In genomic region chr10:75118444-75118843, GRCm38 (mm10) we compare ENCODE assay signal across 21 mouse cellular contexts. TPM values are rescaled to one million over a fixed set of nuclear protein-coding genes. Genes with fewer than 3 reads are reported as not detected.
A peak's percentile ranks its signal among the peaks of the same experiment; 100 is the strongest.
DNase-seq lines count a peak whose midpoint lies in the region; ATAC-seq lines count a peak whose summit lies in the region.
"Had no signal": no experiment of that assay in that cellular context is flagged by ENCODE, and none has a peak within 500 bp of the region (broad histone marks: within the 10 kb centered on the region; RNA-seq: fewer than 3 reads in every experiment).

No protein-coding gene starts in this region.

- ATAC-seq in limb, embryonic 15.5 days (ENCODE audit: insufficient number of reproducible peaks, low FRiP score, low TSS enrichment, low read depth): no peak
- ATAC-seq in hindbrain, embryonic 11.5 days (ENCODE audit: low FRiP score): no peak
- ATAC-seq: forebrain, embryonic 13.5 days; liver, postnatal 0 days; Patski had no signal

- H3K4me3 ChIP-seq in limb, embryonic 15.5 days: no peak overlapping the region
- no peak overlapping the region for H3K4me3 ChIP-seq in hindbrain, embryonic 11.5 days (ENCODE audit: low read depth, low read length)
- H3K4me3 ChIP-seq: erythroblast, embryonic 14.5 days; forebrain, embryonic 13.5 days; heart, embryonic 13.5 days; hindbrain, embryonic 15.5 days had no signal

- H3K36me3 ChIP-seq in limb, embryonic 15.5 days: no peaks in the 10 kb centered on the region
- no peaks in the 10 kb centered on the region for H3K36me3 ChIP-seq in hindbrain, embryonic 11.5 days (ENCODE audit: control insufficient read depth, insufficient read depth, low read length)
- H3K36me3 ChIP-seq: heart, embryonic 13.5 days; hindbrain, embryonic 15.5 days had no signal

- H3K4me2 ChIP-seq in limb, embryonic 15.5 days: no peak overlapping the region
- no peak overlapping the region for H3K4me2 ChIP-seq in hindbrain, embryonic 11.5 days (replicated peaks; ENCODE audit: low read depth, low read length)
- H3K4me2 ChIP-seq: forebrain, embryonic 13.5 days; heart, embryonic 13.5 days; hindbrain, embryonic 15.5 days; midbrain, embryonic 11.5 days had no signal

- H3K9ac ChIP-seq in limb, embryonic 15.5 days: no peak overlapping the region
- no peak overlapping the region for H3K9ac ChIP-seq in hindbrain, embryonic 11.5 days (ENCODE audit: low read depth, low read length)
- H3K9ac ChIP-seq: forebrain, embryonic 13.5 days; heart, embryonic 13.5 days; hindbrain, embryonic 15.5 days; liver, postnatal 0 days had no signal

- no peaks in the 10 kb centered on the region for H3K27me3 ChIP-seq in limb, embryonic 15.5 days
- no peaks in the 10 kb centered on the region for H3K27me3 ChIP-seq in hindbrain, embryonic 11.5 days (ENCODE audit: control insufficient read depth, insufficient read depth, low read length)
- H3K27me3 ChIP-seq: forebrain, embryonic 13.5 days; heart, embryonic 13.5 days; hindbrain, embryonic 15.5 days; Patski had no signal

- peak; percentile 27 to 31 for DNase-seq in kidney, adult 8-10 months
- no peak for DNase-seq in kidney, postnatal 4 days
- peak; percentile 60 for DNase-seq in right cerebral cortex, adult 18-20 months
- DNase-seq in right cerebral cortex, postnatal 10 days (ENCODE audit: low spot score in 2 of 2): no peak
- peak; percentile 74 for DNase-seq in R1 (ENCODE audit: low read depth, low spot score)
- DNase-seq in hindbrain, embryonic 11.5 days (ENCODE audit: low spot score): no peak
- DNase-seq: adrenal gland, postnatal 14 days; cerebellum, adult 11-12 months; cerebellum, postnatal 25 days; gastrocnemius, postnatal 14 days; heart, adult 18-20 months; liver, postnatal 0 days; right cerebral cortex, postnatal 4 days; thymus, adult 2 months had no signal

- peaks cover 58% of the 10 kb centered on the region for H3K4me1 ChIP-seq in limb, embryonic 15.5 days
- no peaks in the 10 kb centered on the region for H3K4me1 ChIP-seq in hindbrain, embryonic 11.5 days (replicated peaks; ENCODE audit: control insufficient read depth, insufficient read depth, low read length)

- H3K9me3 ChIP-seq in limb, embryonic 15.5 days: no peaks in the 10 kb centered on the region
- no peaks in the 10 kb centered on the region for H3K9me3 ChIP-seq in hindbrain, embryonic 11.5 days (ENCODE audit: control insufficient read depth, low read length)
- H3K9me3 ChIP-seq: forebrain, embryonic 13.5 days; heart, embryonic 13.5 days; hindbrain, embryonic 15.5 days had no signal

- H3K27ac ChIP-seq in limb, embryonic 15.5 days: peak overlapping the region; percentile 57; the same call in 1 of the 2 replicates
- H3K27ac ChIP-seq in hindbrain, embryonic 11.5 days (ENCODE audit: low read depth, low read length): no peak overlapping the region
- H3K27ac ChIP-seq: forebrain, embryonic 13.5 days; heart, embryonic 13.5 days; hindbrain, embryonic 15.5 days had no signal

- 50% methylated on average over 6 of the region's 6 CpGs for WGBS in limb, embryonic 15.5 days
- WGBS in hindbrain, embryonic 11.5 days: 88% methylated on average over 6 of the region's 6 CpGs

RNA-seq across cellular contexts. Expression of gene Bcr, which starts 58.1 kb away (rescaled TPM):
- polyA plus RNA-seq in limb, embryonic 15.5 days (2015; fragmentation: Nextera tagmentation; extraction: Ambion mirVana): 7.5 and 7.6 TPM in 2 replicates
- 10.5 and 15.2 TPM in 2 replicates for polyA plus RNA-seq in hindbrain, embryonic 11.5 days (2014; fragmentation: Nextera tagmentation; extraction: Ambion mirVana)

Comparison
In these comparisons a context has a peak if more than half of its experiments do, and no peak if none do; other contexts are left out.
1. DNase-seq: peak in kidney, adult 8-10 months (2 of 2), right cerebral cortex, adult 18-20 months (single experiment) and R1 (single experiment); none in kidney, postnatal 4 days (0 of 2), right cerebral cortex, postnatal 10 days (0 of 2) and hindbrain, embryonic 11.5 days (single experiment).